19 mouse cellular contexts compared by ENCODE assay signal in the genomic region with DNA sequence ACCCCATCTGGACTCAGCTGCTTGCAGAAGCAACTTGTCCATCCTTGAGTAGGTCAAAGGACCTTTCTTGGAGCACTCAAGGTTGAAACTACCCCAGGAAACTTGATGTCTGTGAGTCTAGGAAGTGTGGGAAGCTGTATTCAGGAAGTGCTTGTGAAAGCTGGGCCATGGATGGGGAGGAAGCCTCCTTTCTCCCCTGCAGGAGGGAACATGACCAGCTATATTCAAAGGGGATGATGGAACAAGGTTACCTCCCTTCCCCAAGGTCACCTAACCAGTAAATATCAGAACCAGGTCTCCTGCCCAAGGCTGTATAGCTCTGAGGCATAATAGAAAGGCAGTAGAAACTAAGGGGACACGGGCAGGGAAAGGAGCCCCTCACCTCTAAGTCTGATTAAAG. TPM values are rescaled to one million over a fixed set of nuclear protein-coding genes. Genes with fewer than 3 reads are reported as not detected.
DNase-seq lines count a peak whose midpoint lies in the region.
"Had no signal": no experiment of that assay in that cellular context is flagged by ENCODE, and none has a peak within 500 bp of the region (broad histone marks: within the 10 kb centered on the region; RNA-seq: fewer than 3 reads in every experiment).

No protein-coding gene starts in this region.

- peak; percentile 53 for DNase-seq in adrenal gland, adult 2 months
- no peak for DNase-seq in adrenal gland, postnatal 4 days (ENCODE audit: low spot score in 2 of 2)
- DNase-seq in heart, embryonic 10.5 days (ENCODE audit: low spot score) = no peak
- DNase-seq in heart, postnatal 36 days = no peak
- DNase-seq: cerebellum, adult 11 months; cerebellum, adult 18-20 months; cerebellum, adult 8-10 months; cerebellum, adult 9-11 months; cerebellum, postnatal 14 days; cerebellum, postnatal 36 days; embryo, embryonic 11 days had no signal

- H3K4me1 ChIP-seq in heart, embryonic 10.5 days = peaks cover 23% of the 10 kb centered on the region
- H3K4me1 ChIP-seq: embryonic facial prominence, embryonic 13.5 days; embryonic facial prominence, embryonic 15.5 days; forebrain, embryonic 10.5 days; forebrain, embryonic 12.5 days had no signal

- H3K27me3 ChIP-seq in heart, embryonic 10.5 days (ENCODE audit: insufficient read depth, poor library complexity, severe bottlenecking) = peaks cover 21% of the 10 kb centered on the region; the same call in 1 of the 2 replicates
- H3K27me3 ChIP-seq: embryonic facial prominence, embryonic 15.5 days had no signal

- no peaks in the 10 kb centered on the region for H3K9me3 ChIP-seq in heart, embryonic 10.5 days
- H3K9me3 ChIP-seq: embryonic facial prominence, embryonic 13.5 days; embryonic facial prominence, embryonic 15.5 days; forebrain, embryonic 10.5 days; forebrain, embryonic 12.5 days had no signal

- no peaks in the 10 kb centered on the region for H3K36me3 ChIP-seq in heart, embryonic 10.5 days
- H3K36me3 ChIP-seq: embryonic facial prominence, embryonic 13.5 days; embryonic facial prominence, embryonic 15.5 days; forebrain, embryonic 10.5 days; forebrain, embryonic 12.5 days had no signal

- no peak overlapping the region for H3K4me3 ChIP-seq in heart, embryonic 10.5 days
- H3K4me3 ChIP-seq: embryonic facial prominence, embryonic 13.5 days; embryonic facial prominence, embryonic 15.5 days; erythroblast, embryonic 14.5 days; forebrain, embryonic 10.5 days; forebrain, embryonic 12.5 days had no signal

- WGBS in heart, embryonic 10.5 days = 45% methylated on average over 1 of the region's 1 CpGs

- peak overlapping the region; percentile 16; the same call in 1 of the 2 replicates for H3K27ac ChIP-seq in heart, embryonic 10.5 days
- H3K27ac ChIP-seq: embryonic facial prominence, embryonic 13.5 days; embryonic facial prominence, embryonic 15.5 days; forebrain, embryonic 10.5 days; forebrain, embryonic 12.5 days had no signal

- intact Hi-C loops in heart, postnatal 36 days (cut with DNase I) = loop anchor here (10.0 kb wide), 1 partner anchor 237 kb away; no protein-coding TSS in a partner anchor

RNA-seq across cellular contexts. Expression of a gene that starts 15.6 kb away (rescaled TPM):
- total RNA-seq in adrenal gland, adult 2 months (2021) = 10 to 100 TPM; 49.0 to 50.9 TPM
- polyA plus RNA-seq in adrenal gland, adult 2 months (2012; rRNA removed) = 140 and 145 TPM in 2 replicates
- 10 to 100 TPM; 33.5 to 33.7 TPM for total RNA-seq in adrenal gland, postnatal 4 days (2021)
- polyA plus RNA-seq in heart, embryonic 10.5 days (2016; fragmentation: Nextera tagmentation; extraction: Ambion mirVana) = 25.5 and 28.4 TPM in 2 replicates
- total RNA-seq in heart, postnatal 36 days (2021) = 10 to 100 TPM; 50.0 to 53.3 TPM

RNA-seq across cellular contexts. Expression of a gene that starts 34.4 kb away (rescaled TPM):
- total RNA-seq in adrenal gland, adult 2 months (2021) = 1 to 10 TPM; 5.1 to 6.4 TPM
- polyA plus RNA-seq in adrenal gland, adult 2 months (2012; rRNA removed) = 10.9 and 14.5 TPM in 2 replicates
- total RNA-seq in adrenal gland, postnatal 4 days (2021) = 10 to 100 TPM; 61.3 to 62.0 TPM
- 323 and 372 TPM in 2 replicates for polyA plus RNA-seq in heart, embryonic 10.5 days (2016; fragmentation: Nextera tagmentation; extraction: Ambion mirVana)
- 10 to 100 TPM; 49.5 to 55.2 TPM for total RNA-seq in heart, postnatal 36 days (2021)

RNA-seq across cellular contexts. Expression of a gene that starts 44.2 kb away (rescaled TPM):
- total RNA-seq in adrenal gland, adult 2 months (2021) = 1,000 to 10,000 TPM; 1,225 to 1,281 TPM
- 6,176 and 11,313 TPM in 2 replicates for polyA plus RNA-seq in adrenal gland, adult 2 months (2012; rRNA removed)
- 100 to 1,000 TPM; 684 to 719 TPM for total RNA-seq in adrenal gland, postnatal 4 days (2021)
- polyA plus RNA-seq in heart, embryonic 10.5 days (2016; fragmentation: Nextera tagmentation; extraction: Ambion mirVana) = 17.0 and 34.2 TPM in 2 replicates
- 100 to 1,000 TPM; 234 to 245 TPM for total RNA-seq in heart, postnatal 36 days (2021)
- total RNA-seq: common myeloid progenitor, adult 5-6 weeks; MEL had no signal
- polyA plus RNA-seq: C2C12; erythroblast, embryonic 14.5 days had no signal

Comparison
In these comparisons a context has a peak if more than half of its experiments do, and no peak if none do; other contexts are left out.
1. RNA of a gene that starts 34.4 kb away (total RNA-seq): 61.3 to 62.0 TPM in adrenal gland, postnatal 4 days and 49.5 to 55.2 TPM in heart, postnatal 36 days; 5.1 to 6.4 TPM in adrenal gland, adult 2 months; every median in the first group is over 4 times any median in the second.